Mouse (Mus musculus): ENCODE data around the gene Ctf1.

GRCm38 (mm10) chr7:127674977-127675376 is 37.6 kb upstream of the Ctf1 start:
- TF ChIP-seq CTCF (conservative IDR thresholded peaks at IDR 0.05 in 1 of 2, IDR thresholded peaks at IDR 0.05 in 1 of 2; ENCODE audit: low read depth in 2 of 2, low read length in 2 of 2) = peak; percentile 84 to 96
- no peak for TF ChIP-seq TCF12 (IDR thresholded peaks at IDR 0.05; ENCODE audit: low read depth, low read length)
- TF ChIP-seq POLR2A (IDR thresholded peaks at IDR 0.05; ENCODE audit: low read depth, low read length) = no peak
- TF ChIP-seq ETS1 (conservative IDR thresholded peaks at IDR 0.05; ENCODE audit: low read depth, low read length) = no peak
- no peak for TF ChIP-seq MAX (IDR thresholded peaks at IDR 0.05; ENCODE audit: low read length)
- no peak for TF ChIP-seq MAFK (IDR thresholded peaks at IDR 0.05; ENCODE audit: insufficient replicate concordance, low read length)
- no peak for TF ChIP-seq IRF4 (IDR thresholded peaks at IDR 0.05; ENCODE audit: low read depth, low read length)
- TF ChIP-seq ZC3H11A (IDR thresholded peaks at IDR 0.05; ENCODE audit: low read depth, low read length) = peak; percentile 50
- TF ChIP-seq EP300 (IDR thresholded peaks at IDR 0.05; ENCODE audit: low read length) = no peak
- TF ChIP-seq E2F4 (IDR thresholded peaks at IDR 0.05; ENCODE audit: insufficient replicate concordance, low read depth, low read length) = no peak
- no peak for TF ChIP-seq ZMIZ1 (IDR thresholded peaks at IDR 0.05; ENCODE audit: low read depth, low read length)
- no peak for TF ChIP-seq SIN3A (IDR thresholded peaks at IDR 0.05; ENCODE audit: low read length)
- TF ChIP-seq NRF1 (IDR thresholded peaks at IDR 0.05; ENCODE audit: low read depth, low read length) = no peak

All from CH12.LX (cell line).